Mouse (Mus musculus): ENCODE data around the gene C130026I21Rik.

DNA sequence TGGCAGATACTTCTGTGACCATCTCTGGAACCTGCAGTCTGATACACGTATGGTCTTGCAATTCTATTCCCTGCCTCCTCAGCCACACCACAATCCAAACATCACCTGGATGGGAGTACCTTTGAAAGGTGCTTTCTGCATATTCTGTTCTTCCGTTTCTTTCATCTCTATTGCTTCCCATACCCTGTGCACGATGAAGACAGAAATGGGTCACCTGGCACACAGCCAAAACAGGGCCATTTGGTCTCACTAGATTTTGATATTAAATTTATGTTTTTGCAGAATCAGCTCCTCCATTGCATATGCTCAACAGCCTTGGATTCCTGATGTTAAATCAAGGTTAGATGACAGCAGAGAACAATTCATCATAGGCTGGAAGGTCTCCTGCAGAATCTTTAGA lies 318.8 kb downstream of the C130026I21Rik start:
- TF ChIP-seq CTCF (IDR thresholded peaks at IDR 0.05; ENCODE audit: low read depth): no peak
- TF ChIP-seq EP300 (IDR thresholded peaks at IDR 0.05; ENCODE audit: low read depth): no peak

Measured in liver, postnatal 0 days (tissue).